Mouse (Mus musculus): ENCODE data around the gene Adam19.

- TF ChIP-seq CTCF (IDR thresholded peaks at IDR 0.05; ENCODE audit: extremely low read depth, insufficient read depth, insufficient read length, insufficient replicate concordance), result no peak
- TF ChIP-seq POLR2A (IDR thresholded peaks at IDR 0.05; ENCODE audit: low read depth, low read length), result no peak
These were observed 58.4 kb downstream of the Adam19 start for GRCm38 (mm10) chr11:46114221-46114620.
